Mouse (Mus musculus) liver, embryonic 14.5 days (tissue): ENCODE data around the gene Aasdh.

Experiments
- CTCF ChIP-seq: IDR thresholded peaks from 2 replicates; pipeline ENCODE4 v1.5.1; 2016; ENCODE audit warnings: antibody characterized with exemption, low read depth, control low read depth
- EP300 ChIP-seq: IDR thresholded peaks from 2 replicates; pipeline ENCODE4 v1.6.1; 2016; ENCODE audit warnings: antibody characterized with exemption, low read depth

DNA sequence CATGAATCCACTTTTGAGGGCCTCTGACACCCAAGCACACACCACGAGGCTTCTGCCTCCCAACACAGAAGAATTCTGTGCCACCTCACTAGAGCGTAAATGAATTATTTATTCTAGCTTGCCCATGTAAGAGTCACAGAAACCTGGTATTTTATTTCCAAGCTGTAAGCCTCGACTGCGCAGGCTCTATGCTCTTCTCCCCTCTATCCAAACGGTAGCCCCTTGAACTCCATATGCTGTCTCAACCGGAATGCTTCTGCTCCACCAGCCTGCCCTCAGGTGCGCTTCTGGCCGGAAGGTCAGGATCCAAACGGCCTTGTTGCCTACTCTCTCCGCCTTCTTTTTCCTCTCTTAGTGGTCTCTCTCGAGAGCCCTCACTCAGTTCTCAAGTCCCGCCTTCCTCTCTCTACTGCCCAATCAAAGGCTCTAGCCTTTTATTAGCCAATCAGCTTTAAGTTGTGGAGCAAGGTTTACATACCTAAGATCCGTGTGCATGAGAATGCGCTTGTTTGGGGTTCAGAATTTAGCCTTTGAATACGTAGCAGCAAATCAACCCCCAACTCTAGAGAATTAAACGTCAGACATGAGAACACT lies 36.5 kb downstream of the Aasdh start:
- TF ChIP-seq EP300 (no peak), CTCF (no peak)
